Mouse (Mus musculus) MEL (cell line): Measurements from ENCODE around the gene D430041D05Rik.

Experiments used
- CTCF ChIP-seq, 3 experiments: IDR thresholded peaks in 2 of 3; conservative IDR thresholded peaks in 1 of 3; 2 replicates each; pipeline ENCODE4 v1.5.1; 2011 to 2012; ENCODE audit warnings: low read length in 3 of 3, low read depth in 2 of 3, mild to moderate bottlenecking in 2 of 3, improper control_type of control experiment in 1 of 3, inconsistent platforms in 1 of 3, mixed read lengths in 1 of 3, moderate library complexity in 1 of 3; ENCODE audit not compliant: control insufficient read depth in 1 of 3, insufficient read depth in 1 of 3, poor library complexity in 1 of 3, severe bottlenecking in 1 of 3
- EP300 ChIP-seq, 2 experiments: IDR thresholded peaks; 2 replicates each; pipeline ENCODE4 v1.6.1; 2011; ENCODE audit warnings: improper control_type of control experiment in 2 of 2, low read length in 2 of 2, low read depth in 1 of 2, mild to moderate bottlenecking in 1 of 2
- GATA1 ChIP-seq: IDR thresholded peaks from 2 replicates; pipeline ENCODE4 v1.6.1; 2011; ENCODE audit warnings: low read depth, low read length, improper control_type of control experiment
- JUND ChIP-seq: IDR thresholded peaks from 2 replicates; pipeline ENCODE4 v1.6.1; 2011; ENCODE audit warnings: low read depth, mild to moderate bottlenecking, improper control_type of control experiment, low read length
- MAX ChIP-seq: IDR thresholded peaks from 2 replicates; pipeline ENCODE4 v1.6.1; 2011; ENCODE audit warnings: low read length, improper control_type of control experiment
- NRF1 ChIP-seq: IDR thresholded peaks from 2 replicates; pipeline ENCODE4 v1.6.1; 2014; ENCODE audit warnings: low read depth, mild to moderate bottlenecking, inconsistent platforms, low read length, improper control_type of control experiment, moderate library complexity; ENCODE audit not compliant: poor library complexity, insufficient read depth, severe bottlenecking
- POLR2A ChIP-seq, 2 experiments: IDR thresholded peaks; 2 replicates each; pipeline ENCODE4 v1.6.1; 2011 to 2012; ENCODE audit warnings: low read length in 2 of 2, mild to moderate bottlenecking in 2 of 2, control low read depth in 1 of 2, improper control_type of control experiment in 1 of 2, low read depth in 1 of 2, moderate library complexity in 1 of 2; ENCODE audit not compliant: control insufficient read depth in 1 of 2, insufficient read depth in 1 of 2, poor library complexity in 1 of 2
- TBP ChIP-seq: IDR thresholded peaks from 2 replicates; pipeline ENCODE4 v1.8.0; 2011; ENCODE audit warnings: low read depth, low read length, improper control_type of control experiment
- TCF12 ChIP-seq: IDR thresholded peaks from 2 replicates; pipeline ENCODE4 v1.6.1; 2014; ENCODE audit warnings: low read depth, mild to moderate bottlenecking, inconsistent platforms, low read length, improper control_type of control experiment, moderate library complexity
- UBTF ChIP-seq: IDR thresholded peaks from 2 replicates; pipeline ENCODE4 v1.6.1; 2012; ENCODE audit warnings: low read depth, mild to moderate bottlenecking, inconsistent platforms, low read length, improper control_type of control experiment, moderate library complexity, borderline replicate concordance; ENCODE audit not compliant: insufficient read depth
- USF1 ChIP-seq: IDR thresholded peaks from 2 replicates; pipeline ENCODE4 v1.6.1; 2014; ENCODE audit warnings: low read depth, mild to moderate bottlenecking, inconsistent platforms, low read length, improper control_type of control experiment, moderate library complexity

DNA sequence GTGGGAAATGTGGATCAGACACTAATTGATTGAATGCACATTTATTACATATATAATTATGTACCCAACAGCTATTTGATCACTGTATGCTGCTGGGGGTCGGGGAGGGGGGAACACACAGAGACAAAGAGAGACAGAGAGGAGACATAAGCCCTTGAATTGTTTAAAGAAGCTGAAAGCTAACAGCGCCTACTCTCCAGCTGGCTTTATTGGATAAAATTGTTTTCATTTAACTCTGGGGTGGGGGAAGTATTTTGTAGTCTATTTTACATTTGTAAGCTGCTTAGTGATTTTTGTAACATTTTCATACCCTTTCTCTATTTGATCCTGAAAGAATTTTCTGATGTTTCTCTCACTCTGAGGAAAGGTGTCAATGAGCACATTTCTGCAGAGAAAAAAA, 201.4 kb downstream of the D430041D05Rik start:
- TF ChIP-seq TCF12 (no peak), CTCF (IDR thresholded peaks at IDR 0.05 in 2 of 3, conservative IDR thresholded peaks at IDR 0.05 in 1 of 3; ENCODE audit: control insufficient read depth in 1 of 3, insufficient read depth in 1 of 3, low read depth in 2 of 3, low read length in 3 of 3, poor library complexity in 1 of 3, severe bottlenecking in 1 of 3) (no peak), TBP (no peak), USF1 (no peak), POLR2A (IDR thresholded peaks at IDR 0.05; ENCODE audit: control insufficient read depth in 1 of 2, insufficient read depth in 1 of 2, low read depth in 1 of 2, low read length in 2 of 2, poor library complexity in 1 of 2) (no peak), EP300 (IDR thresholded peaks at IDR 0.05; ENCODE audit: low read depth in 1 of 2, low read length in 2 of 2) (no peak), JUND (no peak), UBTF (no peak), GATA1 (no peak), NRF1 (no peak), MAX (no peak)
